Mouse (Mus musculus) ES-Bruce4 (cell line): ENCODE data around the gene Krtap28-10.

Experiments used
- CTCF ChIP-seq: IDR thresholded peaks from one replicate; pipeline ENCODE4 v1.8.1; 2011; ENCODE audit warnings: low read depth, low read length
- POLR2A ChIP-seq: IDR thresholded peaks from one replicate; pipeline ENCODE4 v1.8.1; 2011; ENCODE audit warnings: low read length; ENCODE audit not compliant: insufficient read depth

DNA sequence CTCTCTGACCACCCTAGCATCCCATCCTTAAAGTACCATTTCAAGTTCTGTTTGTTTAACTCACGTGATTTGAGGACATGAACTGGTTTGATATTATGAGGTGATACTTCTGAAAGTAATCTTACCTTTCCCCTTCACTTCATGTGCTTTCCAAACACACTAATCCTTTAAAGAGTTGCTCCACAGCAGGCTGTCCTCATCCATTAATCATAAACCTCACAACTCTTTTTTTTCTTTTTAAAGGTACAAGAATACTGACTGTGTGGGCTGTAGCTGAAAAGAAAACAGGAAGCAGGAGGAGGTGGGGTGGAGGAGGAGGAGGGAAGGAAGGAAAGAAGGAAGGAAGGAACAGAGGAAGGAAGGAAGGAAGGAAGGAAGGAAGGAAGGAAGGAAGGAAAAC lies 10.3 kb downstream of the Krtap28-10 start:
- no peak for TF ChIP-seq CTCF
- no peak for TF ChIP-seq POLR2A
